Mouse (Mus musculus) liver, embryonic 11.5 days (tissue): ENCODE results near the gene Pwp2. TPM values are rescaled to one million over a fixed set of nuclear protein-coding genes. Genes with fewer than 3 reads are reported as not detected.
"Not testable (repeated sequence)": the region's sequence is repeated elsewhere in the genome, so short reads cannot be mapped to it uniquely, and the experiment has no call there.

Experiments used
- ATAC-seq: fragments of 200-750 bp; cut with Nextera tagmentation; replicated peaks from 2 replicates; pipeline ENCODE4 v1.8.0; 2017; ENCODE audit warnings: moderate number of reproducible peaks, mild to moderate bottlenecking, moderate TSS enrichment, moderate library complexity; ENCODE audit not compliant: low FRiP score
- DNase-seq: peaks from one replicate; pipeline ENCODE4 v3.0.0-alpha.2; 2017; ENCODE audit warnings: low spot score
- H3K27ac ChIP-seq: fragments of 300-500 bp; sonication (generic); 2 replicates; pipeline ENCODE4 v1.5.1; 2014; ENCODE audit warnings: mild to moderate bottlenecking, low read depth, low read length, control low read depth
- H3K27me3 ChIP-seq: fragments of 300-500 bp; sonication (generic); replicated peaks from 2 replicates; pipeline ENCODE4 v1.6.1; 2014; ENCODE audit warnings: low read length, mixed read lengths; ENCODE audit not compliant: control insufficient read depth, insufficient read depth
- H3K36me3 ChIP-seq: fragments of 300-500 bp; sonication (generic); 2 replicates; pipeline ENCODE4 v1.6.1; 2014; ENCODE audit warnings: mild to moderate bottlenecking, low read length, moderate library complexity, mixed read lengths; ENCODE audit not compliant: control insufficient read depth, insufficient read depth
- H3K4me1 ChIP-seq: fragments of 300-500 bp; sonication (generic); replicated peaks from 2 replicates; pipeline ENCODE4 v1.6.1; 2014; ENCODE audit warnings: low read length, mixed read lengths; ENCODE audit not compliant: control insufficient read depth, insufficient read depth
- H3K4me2 ChIP-seq: fragments of 300-500 bp; sonication (generic); 2 replicates; pipeline ENCODE4 v1.6.1; 2014; ENCODE audit warnings: mild to moderate bottlenecking, control low read depth, moderate library complexity
- H3K4me3 ChIP-seq: fragments of 300-500 bp; sonication (generic); 2 replicates; pipeline ENCODE4 v1.5.1; 2014; ENCODE audit warnings: low read depth, low read length, control low read depth
- H3K9ac ChIP-seq: fragments of 300-500 bp; sonication (generic); 2 replicates; pipeline ENCODE4 v1.6.1; 2014; ENCODE audit warnings: low read depth, low read length, control low read depth
- H3K9me3 ChIP-seq: fragments of 300-500 bp; sonication (generic); 2 replicates; pipeline ENCODE4 v1.6.1; 2016; ENCODE audit warnings: low read length, inconsistent platforms, mixed read lengths; ENCODE audit not compliant: control insufficient read depth
- WGBS: fragments of 180-500 bp; shearing (Covaris S2); extraction: QIAGEN DNeasy Blood & Tissue Kit; methylation state at CpG from one replicate; pipeline ENCODE4 v1.1.7; 2014; 5-methylcytosine and 5-hydroxymethylcytosine counted together
- polyA plus RNA-seq: library from polyadenylated mRNA; unstranded; fragments of >200 nt; fragmentation: Nextera tagmentation; extraction: Ambion mirVana; gene quantifications from 2 replicates; pipeline ENCODE4 v1.2.1, GENCODE M21; 2014

Pwp2 gene
- polyA plus RNA-seq, 1 experiment from 2014 or later = 30.8 TPM

- H3K9ac ChIP-seq = no peak overlapping the region
- no peaks in the 10 kb centered on the region for H3K36me3 ChIP-seq
- H3K4me3 ChIP-seq = no peak overlapping the region
- no peak for DNase-seq
- 46% methylated on average over 11 of the region's 11 CpGs for WGBS
- H3K9me3 ChIP-seq = no peaks in the 10 kb centered on the region
- peaks cover 6% of the 10 kb centered on the region for H3K4me1 ChIP-seq
- H3K4me2 ChIP-seq = no peak overlapping the region
- 0 out of 2 replicates have a peak, but pooled peaks cover 3% of the 10 kb centered on the region for H3K27me3 ChIP-seq
- H3K27ac ChIP-seq = no peak overlapping the region
- no peak for ATAC-seq
Measured at GRCm38 (mm10) chr10:78129423-78129822, 55.5 kb downstream of the Pwp2 start.

GRCm38 (mm10) chr10:78128647-78129046, 56.3 kb downstream of the Pwp2 start:
- ATAC-seq (no peak), DNase-seq (no peak)
- H3K4me1 ChIP-seq = no peaks in the 10 kb centered on the region
- H3K27me3 ChIP-seq = 0 out of 2 replicates have a peak, but pooled peaks cover 3% of the 10 kb centered on the region
- no peak overlapping the region for H3K4me2 ChIP-seq
- H3K36me3 ChIP-seq = no peaks in the 10 kb centered on the region
- no peak overlapping the region for H3K27ac ChIP-seq
- 67% methylated on average over 2 of the region's 2 CpGs for WGBS
- no peak overlapping the region for H3K4me3 ChIP-seq
- no peaks in the 10 kb centered on the region for H3K9me3 ChIP-seq
- no peak overlapping the region for H3K9ac ChIP-seq

GRCm38 (mm10) chr10:78127931-78128330, 57.0 kb downstream of the Pwp2 start:
- H3K9me3 ChIP-seq = no peaks in the 10 kb centered on the region
- whole genome bisulfite sequencing = 31% methylated on average over 1 of the region's 1 CpGs
- no peaks in the 10 kb centered on the region for H3K4me1 ChIP-seq
- ATAC-seq = no peak
- H3K27ac ChIP-seq = no peak overlapping the region
- DNase-seq = no peak
- no peak overlapping the region for H3K4me3 ChIP-seq
- no peak overlapping the region for H3K4me2 ChIP-seq
- H3K36me3 ChIP-seq = no peaks in the 10 kb centered on the region
- 0 out of 2 replicates have a peak, but pooled peaks cover 3% of the 10 kb centered on the region for H3K27me3 ChIP-seq
- H3K9ac ChIP-seq = no peak overlapping the region

- Histone ChIP-seq H3K27me3 (0 out of 2 replicates have a peak, but pooled peaks cover 3% of the 10 kb centered on the region), H3K36me3 (no peaks in the 10 kb centered on the region), H3K4me3 (no peak overlapping the region), H3K9me3 (no peaks in the 10 kb centered on the region), H3K27ac (no peak overlapping the region), H3K9ac (no peak overlapping the region), H3K4me1 (no peaks in the 10 kb centered on the region), H3K4me2 (no peak overlapping the region)
- DNase-seq (no peak), ATAC-seq (no peak)
- 72% methylated on average over 9 of the region's 9 CpGs for WGBS
Measured at GRCm38 (mm10) chr10:78127046-78127870, 57.7 kb downstream of the Pwp2 start.

- Histone ChIP-seq H3K4me1 (no peaks in the 10 kb centered on the region), H3K9me3 (no peaks in the 10 kb centered on the region), H3K4me2 (no peak overlapping the region), H3K9ac (no peak overlapping the region), H3K27me3 (0 out of 2 replicates have a peak, but pooled peaks cover 3% of the 10 kb centered on the region), H3K36me3 (no peaks in the 10 kb centered on the region), H3K27ac (no peak overlapping the region), H3K4me3 (no peak overlapping the region)
- no peak for ATAC-seq
- 93% methylated on average over 5 of the region's 5 CpGs for WGBS
- DNase-seq = no peak
Measured at GRCm38 (mm10) chr10:78126311-78126710, 58.6 kb downstream of the Pwp2 start.

GRCm38 (mm10) chr10:78125061-78125460, 59.9 kb downstream of the Pwp2 start:
- not testable (repeated sequence) for H3K4me2 ChIP-seq, H3K4me1 ChIP-seq, H3K9me3 ChIP-seq, H3K27ac ChIP-seq, DNase-seq, H3K27me3 ChIP-seq, H3K9ac ChIP-seq, H3K4me3 ChIP-seq, H3K36me3 ChIP-seq, ATAC-seq
- 65% methylated on average over 8 of the region's 8 CpGs for WGBS

- not testable (repeated sequence) for H3K27me3 ChIP-seq, H3K4me2 ChIP-seq, H3K4me3 ChIP-seq, H3K9me3 ChIP-seq, H3K4me1 ChIP-seq, DNase-seq, H3K9ac ChIP-seq, H3K36me3 ChIP-seq, ATAC-seq, H3K27ac ChIP-seq
- WGBS = 38% methylated on average over 6 of the region's 6 CpGs
Measured at GRCm38 (mm10) chr10:78124137-78124536, 60.8 kb downstream of the Pwp2 start.
